Mouse (Mus musculus): ENCODE measurements at regions not wholly inside any gene's neighbourhood (a gene's known extent, or its start where the extent isn't known, plus 50 kb on each side); places are given as distances from the start of the nearest gene placed in this dataset.

DNA sequence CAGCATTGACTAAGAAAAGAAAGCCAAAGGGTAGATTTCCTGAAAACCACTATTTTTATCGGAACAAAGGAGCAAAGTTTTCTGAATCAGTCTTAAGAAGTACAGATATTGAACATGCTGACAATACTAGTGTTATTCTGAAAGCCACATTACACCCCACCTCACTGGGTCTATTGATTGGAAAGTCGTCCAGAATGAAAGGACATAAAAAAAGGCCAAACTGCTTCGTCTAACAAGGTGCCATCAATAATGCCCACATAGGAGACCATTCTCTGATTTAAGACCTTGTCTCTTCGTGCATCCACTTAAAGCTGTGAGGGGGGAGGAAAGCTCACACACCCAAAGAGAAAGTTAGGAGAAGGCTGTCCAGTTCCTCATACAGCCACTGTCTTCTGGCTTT, 89.3 kb upstream of the Paqr3 start:
- TF ChIP-seq CTCF (conservative IDR thresholded peaks at IDR 0.05; ENCODE audit: low read length): no peak
- no peak for TF ChIP-seq POU5F1 (IDR thresholded peaks at IDR 0.05; ENCODE audit: borderline replicate concordance, low read length)
- TF ChIP-seq NANOG (IDR thresholded peaks at IDR 0.05; ENCODE audit: borderline replicate concordance, low read length): peak; percentile 12; the same call in 1 of the 2 replicates

Measured in E14TG2a.4 (cell line).